Mouse (Mus musculus): ENCODE measurements around the gene Xrcc1.
"Not testable (repeated sequence)": the region's sequence is repeated elsewhere in the genome, so short reads cannot be mapped to it uniquely, and the experiment has no call there.

Xrcc1 gene

GRCm38 (mm10) chr7:24593621-24594308 lies 47.7 kb downstream of the Xrcc1 start:
- in situ Hi-C loops (cut with MboI; ENCODE audit: unreplicated experiment in 2 of 2): no loop called here

- in situ Hi-C loops (cut with MboI; ENCODE audit: unreplicated experiment in 2 of 2): no loop called here
Observed at GRCm38 (mm10) chr7:24594309-24594803, 48.3 kb downstream of the Xrcc1 start.

- in situ Hi-C loops (cut with MboI; ENCODE audit: unreplicated experiment in 2 of 2): loop anchor here (5.0 kb wide), 2 partner anchors 58 to 63 kb away; partner anchors contain the start of gene Irgq (in 1 of the 2)
Observed at GRCm38 (mm10) chr7:24595464-24595863, 49.4 kb downstream of the Xrcc1 start.

- in situ Hi-C loops (cut with MboI; ENCODE audit: unreplicated experiment in 2 of 2): loop anchor here (5.0 kb wide), 2 partner anchors 61 to 66 kb away; partner anchors contain the start of gene Irgq (in 1 of the 2)
Observed at GRCm38 (mm10) chr7:24598121-24598520, 52.0 kb downstream of the Xrcc1 start.

- in situ Hi-C loops (cut with MboI; ENCODE audit: unreplicated experiment in 2 of 2): loop anchor here (5.0 kb wide), 5 partner anchors 43 to 373 kb away; partner anchors contain the start of genes Irgq (in 1 of the 2) and Rabac1 (in 1 of the 2)
Observed at GRCm38 (mm10) chr7:24599211-24600067, 53.4 kb downstream of the Xrcc1 start.

GRCm38 (mm10) chr7:24600941-24601597 lies 55.0 kb downstream of the Xrcc1 start:
- in situ Hi-C loops (cut with MboI; ENCODE audit: unreplicated experiment in 2 of 2): loop anchor here (5.0 kb wide), 3 partner anchors 41 to 371 kb away; partner anchors contain the start of gene Rabac1 (in 1 of the 2)

- in situ Hi-C loops (cut with MboI; ENCODE audit: unreplicated experiment in 2 of 2): no loop called here
Observed at GRCm38 (mm10) chr7:24605561-24605960, 59.5 kb downstream of the Xrcc1 start.

GRCm38 (mm10) chr7:24606046-24606445 lies 60.0 kb downstream of the Xrcc1 start:
- in situ Hi-C loops (cut with MboI; ENCODE audit: unreplicated experiment in 2 of 2): no loop called here

GRCm38 (mm10) chr7:24608017-24608416 lies 61.9 kb downstream of the Xrcc1 start:
- in situ Hi-C loops (cut with MboI; ENCODE audit: unreplicated experiment in 2 of 2): no loop called here

GRCm38 (mm10) chr7:24608561-24608960 lies 62.5 kb downstream of the Xrcc1 start:
- in situ Hi-C loops (cut with MboI; ENCODE audit: unreplicated experiment in 2 of 2): no loop called here

- in situ Hi-C loops (cut with MboI; ENCODE audit: unreplicated experiment in 2 of 2): no loop called here
Observed at GRCm38 (mm10) chr7:24610144-24610878, 64.2 kb downstream of the Xrcc1 start, which contains the start of gene Phldb3. Gene Phldb3, plus strand, starts transcription at chr7:24610763.

- in situ Hi-C loops (cut with MboI; ENCODE audit: unreplicated experiment in 2 of 2): no loop called here
Observed at GRCm38 (mm10) chr7:24610879-24611494, 64.9 kb downstream of the Xrcc1 start.

GRCm38 (mm10) chr7:24611709-24612108 lies 65.6 kb downstream of the Xrcc1 start:
- in situ Hi-C loops (cut with MboI; ENCODE audit: unreplicated experiment in 2 of 2): no loop called here

- in situ Hi-C loops (cut with MboI; ENCODE audit: unreplicated experiment in 2 of 2): no loop called here
Observed at GRCm38 (mm10) chr7:24612308-24612910, 66.3 kb downstream of the Xrcc1 start.

GRCm38 (mm10) chr7:24614816-24615215 lies 68.7 kb downstream of the Xrcc1 start:
- in situ Hi-C loops (cut with MboI; ENCODE audit: unreplicated experiment in 2 of 2): no loop called here

GRCm38 (mm10) chr7:24617763-24618162 lies 71.7 kb downstream of the Xrcc1 start:
- in situ Hi-C loops (cut with MboI; ENCODE audit: unreplicated experiment in 2 of 2): no loop called here

- in situ Hi-C loops (cut with MboI; ENCODE audit: unreplicated experiment in 2 of 2): not testable (repeated sequence)
Observed at GRCm38 (mm10) chr7:24618374-24618773, 72.3 kb downstream of the Xrcc1 start.

GRCm38 (mm10) chr7:24619671-24620397 lies 73.7 kb downstream of the Xrcc1 start:
- in situ Hi-C loops (cut with MboI; ENCODE audit: unreplicated experiment in 2 of 2): no loop called here

Measured in v-Abl transformed pro-B cells (cell line).